Mouse (Mus musculus): ENCODE data around the gene Tpm1. TPM values are rescaled to one million over a fixed set of nuclear protein-coding genes. Genes with fewer than 3 reads are reported as not detected.

Gene Tpm1
- total RNA-seq, 1 experiment, result 860 TPM

DNA sequence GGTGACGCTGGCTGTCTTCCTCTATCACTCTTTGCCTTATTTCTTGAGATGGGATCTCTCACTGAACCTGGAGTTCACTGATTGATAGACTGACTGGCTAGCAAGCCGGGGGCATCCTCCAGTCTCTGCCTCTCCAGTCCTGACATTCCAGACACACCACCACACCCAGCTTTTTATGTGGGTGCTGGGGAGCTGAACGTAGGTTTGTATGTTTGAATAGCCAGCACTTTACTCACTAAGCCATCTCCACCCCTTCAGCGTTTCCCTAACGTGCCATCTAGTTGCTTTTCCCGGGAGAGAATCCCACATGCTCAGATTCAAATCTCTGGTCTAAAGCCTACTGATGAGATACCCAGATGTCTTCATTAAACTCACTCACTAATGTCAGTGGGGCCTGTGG, 59.6 kb downstream of the Tpm1 start:
- no peak for TF ChIP-seq CHD2 (IDR thresholded peaks at IDR 0.05; ENCODE audit: low read depth, low read length)
- no peak for TF ChIP-seq ZNF384 (IDR thresholded peaks at IDR 0.05; ENCODE audit: low read depth, low read length)
- TF ChIP-seq HCFC1 (IDR thresholded peaks at IDR 0.05; ENCODE audit: borderline replicate concordance, insufficient read depth, low read length), result no peak
- TF ChIP-seq ZC3H11A (IDR thresholded peaks at IDR 0.05; ENCODE audit: borderline replicate concordance, low read depth, low read length), result no peak
- no peak for TF ChIP-seq MAFK (IDR thresholded peaks at IDR 0.05; ENCODE audit: insufficient read depth, low read depth, low read length)
- H3K36me3 ChIP-seq (ENCODE audit: control insufficient read depth, insufficient read depth, low read length, poor library complexity, severe bottlenecking), result no peaks in the 10 kb centered on the region
- DNase-seq (ENCODE audit: low read depth, low spot score), result no peak
- in situ Hi-C loops (cut with MboI; ENCODE audit: low sequenced_read_pairs in 2 of 2, unreplicated experiment in 2 of 2), result no loop called here
- H3K4me3 ChIP-seq (ENCODE audit: insufficient read depth in 1 of 2, low read depth in 1 of 2, low read length in 2 of 2, poor library complexity in 1 of 2, severe bottlenecking in 1 of 2), result no peak overlapping the region
- H3K27ac ChIP-seq (ENCODE audit: insufficient read depth, low read depth, low read length, poor library complexity, severe bottlenecking), result no peak overlapping the region
- no peaks in the 10 kb centered on the region for H3K4me1 ChIP-seq (ENCODE audit: control insufficient read depth in 2 of 2, insufficient read depth in 2 of 2, low read length in 2 of 2, poor library complexity in 1 of 2)
- H3K9me3 ChIP-seq (ENCODE audit: control insufficient read depth, insufficient read depth, low read depth, low read length), result no peaks in the 10 kb centered on the region
- no peak overlapping the region for H3K9ac ChIP-seq (ENCODE audit: insufficient read depth, low read depth, low read length, poor library complexity, severe bottlenecking)

DNA sequence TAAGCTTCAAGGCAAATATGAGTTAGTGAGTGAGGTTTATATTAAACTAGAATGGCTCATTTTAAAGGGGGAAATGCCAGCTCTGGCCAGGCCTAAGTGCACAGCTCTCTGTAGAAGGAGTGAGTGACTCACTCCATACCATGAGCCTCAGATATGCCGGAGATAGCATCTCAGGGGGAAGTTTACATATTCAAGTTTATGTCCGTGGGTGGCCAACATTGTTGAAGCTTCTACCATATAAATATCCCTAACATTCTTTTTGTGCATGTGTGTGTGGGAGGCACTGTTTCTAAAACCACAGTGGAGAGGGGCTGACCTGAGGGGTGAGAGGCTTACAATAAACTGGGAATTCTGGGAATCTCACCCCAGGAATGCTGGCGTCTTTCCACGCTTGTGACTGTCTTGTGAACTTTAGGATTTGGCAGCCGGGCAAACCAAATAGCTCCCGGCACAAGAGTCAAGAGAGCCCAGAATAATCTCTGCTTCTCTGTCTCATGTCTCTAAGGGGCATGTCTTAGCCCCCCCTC, 60.3 kb downstream of the Tpm1 start:
- H3K9me3 ChIP-seq (ENCODE audit: control insufficient read depth, insufficient read depth, low read depth, low read length), result no peaks in the 10 kb centered on the region
- H3K27ac ChIP-seq (ENCODE audit: insufficient read depth, low read depth, low read length, poor library complexity, severe bottlenecking), result no peak overlapping the region
- TF ChIP-seq CHD2 (IDR thresholded peaks at IDR 0.05; ENCODE audit: low read depth, low read length) (no peak), MAFK (IDR thresholded peaks at IDR 0.05; ENCODE audit: insufficient read depth, low read depth, low read length) (no peak), ZC3H11A (IDR thresholded peaks at IDR 0.05; ENCODE audit: borderline replicate concordance, low read depth, low read length) (no peak), ZNF384 (IDR thresholded peaks at IDR 0.05; ENCODE audit: low read depth, low read length) (no peak), HCFC1 (IDR thresholded peaks at IDR 0.05; ENCODE audit: borderline replicate concordance, insufficient read depth, low read length) (no peak)
- in situ Hi-C loops (cut with MboI; ENCODE audit: low sequenced_read_pairs in 2 of 2, unreplicated experiment in 2 of 2), result no loop called here
- no peaks in the 10 kb centered on the region for H3K36me3 ChIP-seq (ENCODE audit: control insufficient read depth, insufficient read depth, low read length, poor library complexity, severe bottlenecking)
- H3K9ac ChIP-seq (ENCODE audit: insufficient read depth, low read depth, low read length, poor library complexity, severe bottlenecking), result no peak overlapping the region
- H3K4me1 ChIP-seq (ENCODE audit: control insufficient read depth in 2 of 2, insufficient read depth in 2 of 2, low read length in 2 of 2, poor library complexity in 1 of 2), result no peaks in the 10 kb centered on the region
- DNase-seq (ENCODE audit: low read depth, low spot score), result no peak
- no peak overlapping the region for H3K4me3 ChIP-seq (ENCODE audit: insufficient read depth in 1 of 2, low read depth in 1 of 2, low read length in 2 of 2, poor library complexity in 1 of 2, severe bottlenecking in 1 of 2)

DNA sequence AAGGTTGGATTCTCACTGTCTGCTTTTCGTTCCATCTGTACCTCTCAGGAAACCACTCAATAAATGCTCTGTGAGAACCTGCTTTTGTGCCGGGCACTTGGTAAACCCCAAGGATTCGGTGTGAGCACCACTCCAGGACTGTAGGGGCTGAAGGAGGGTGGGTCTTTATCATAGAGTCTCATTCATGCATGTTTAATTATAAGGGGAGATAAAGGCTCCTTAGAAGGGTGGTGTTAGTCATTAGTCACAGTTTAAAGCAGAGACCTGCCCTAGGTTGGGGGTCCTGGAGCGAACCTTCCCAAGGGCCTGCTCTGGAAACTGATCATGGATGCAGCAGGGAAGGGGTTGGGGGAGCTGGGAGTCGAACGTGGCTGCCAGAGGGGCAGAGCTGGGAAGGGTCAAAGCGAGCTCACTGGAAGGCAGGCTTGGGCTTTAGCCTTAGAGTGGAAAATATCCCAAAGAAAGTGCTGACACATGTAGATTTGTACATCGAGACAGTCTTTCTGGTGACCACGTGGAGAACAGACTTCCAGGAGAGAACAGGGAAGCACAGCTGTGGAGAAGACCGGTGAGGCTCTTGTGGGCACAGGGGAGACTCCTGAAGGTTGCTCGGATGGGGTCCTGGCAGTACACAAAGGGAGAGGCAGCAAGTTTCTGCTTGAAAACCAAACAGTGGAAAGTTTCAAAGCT, 60.9 kb downstream of the Tpm1 start:
- TF ChIP-seq ZC3H11A (IDR thresholded peaks at IDR 0.05; ENCODE audit: borderline replicate concordance, low read depth, low read length) (no peak), ZNF384 (IDR thresholded peaks at IDR 0.05; ENCODE audit: low read depth, low read length) (no peak), HCFC1 (IDR thresholded peaks at IDR 0.05; ENCODE audit: borderline replicate concordance, insufficient read depth, low read length) (no peak), MAFK (IDR thresholded peaks at IDR 0.05; ENCODE audit: insufficient read depth, low read depth, low read length) (no peak), CHD2 (IDR thresholded peaks at IDR 0.05; ENCODE audit: low read depth, low read length) (no peak)
- H3K27ac ChIP-seq (ENCODE audit: insufficient read depth, low read depth, low read length, poor library complexity, severe bottlenecking), result no peak overlapping the region
- H3K9me3 ChIP-seq (ENCODE audit: control insufficient read depth, insufficient read depth, low read depth, low read length), result no peaks in the 10 kb centered on the region
- no peak overlapping the region for H3K4me3 ChIP-seq (ENCODE audit: insufficient read depth in 1 of 2, low read depth in 1 of 2, low read length in 2 of 2, poor library complexity in 1 of 2, severe bottlenecking in 1 of 2)
- H3K36me3 ChIP-seq (ENCODE audit: control insufficient read depth, insufficient read depth, low read length, poor library complexity, severe bottlenecking), result no peaks in the 10 kb centered on the region
- no peak for DNase-seq (ENCODE audit: low read depth, low spot score)
- no peaks in the 10 kb centered on the region for H3K4me1 ChIP-seq (ENCODE audit: control insufficient read depth in 2 of 2, insufficient read depth in 2 of 2, low read length in 2 of 2, poor library complexity in 1 of 2)
- H3K9ac ChIP-seq (ENCODE audit: insufficient read depth, low read depth, low read length, poor library complexity, severe bottlenecking), result no peak overlapping the region
- in situ Hi-C loops (cut with MboI; ENCODE audit: low sequenced_read_pairs in 2 of 2, unreplicated experiment in 2 of 2), result no loop called here

DNA sequence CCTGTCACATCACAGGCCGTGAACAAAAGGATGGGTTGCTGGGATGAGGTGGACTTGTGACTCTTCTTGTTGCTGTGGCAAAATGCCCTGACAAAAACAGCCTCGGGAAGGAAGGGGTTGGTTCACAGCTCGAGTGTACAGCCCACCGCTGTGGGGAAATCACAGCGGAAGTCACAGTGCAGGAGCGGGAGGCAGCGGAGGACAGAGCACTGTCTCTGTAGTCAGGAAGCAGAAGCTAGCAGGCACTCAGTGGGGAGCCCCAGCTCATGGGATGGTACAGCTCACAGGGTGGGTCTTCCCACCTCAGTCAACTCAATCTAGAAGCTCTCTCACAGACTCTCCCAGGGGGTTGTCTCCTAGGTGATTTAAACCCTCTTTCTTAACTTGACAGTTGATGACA, 63.8 kb downstream of the Tpm1 start:
- in situ Hi-C loops (cut with MboI; ENCODE audit: low sequenced_read_pairs in 2 of 2, unreplicated experiment in 2 of 2), result no loop called here
- Histone ChIP-seq H3K4me1 (ENCODE audit: control insufficient read depth in 2 of 2, insufficient read depth in 2 of 2, low read length in 2 of 2, poor library complexity in 1 of 2) (no peaks in the 10 kb centered on the region), H3K36me3 (ENCODE audit: control insufficient read depth, insufficient read depth, low read length, poor library complexity, severe bottlenecking) (no peaks in the 10 kb centered on the region), H3K4me3 (ENCODE audit: insufficient read depth in 1 of 2, low read depth in 1 of 2, low read length in 2 of 2, poor library complexity in 1 of 2, severe bottlenecking in 1 of 2) (no peak overlapping the region), H3K9me3 (ENCODE audit: control insufficient read depth, insufficient read depth, low read depth, low read length) (no peaks in the 10 kb centered on the region), H3K27ac (ENCODE audit: insufficient read depth, low read depth, low read length, poor library complexity, severe bottlenecking) (no peak overlapping the region), H3K9ac (ENCODE audit: insufficient read depth, low read depth, low read length, poor library complexity, severe bottlenecking) (no peak overlapping the region)
- DNase-seq (ENCODE audit: low read depth, low spot score), result no peak
- TF ChIP-seq CHD2 (IDR thresholded peaks at IDR 0.05; ENCODE audit: low read depth, low read length) (no peak), HCFC1 (IDR thresholded peaks at IDR 0.05; ENCODE audit: borderline replicate concordance, insufficient read depth, low read length) (no peak), ZNF384 (IDR thresholded peaks at IDR 0.05; ENCODE audit: low read depth, low read length) (no peak), MAFK (IDR thresholded peaks at IDR 0.05; ENCODE audit: insufficient read depth, low read depth, low read length) (no peak), ZC3H11A (IDR thresholded peaks at IDR 0.05; ENCODE audit: borderline replicate concordance, low read depth, low read length) (no peak)
